Mouse (Mus musculus) testis, adult 2 months (tissue): Measurements from ENCODE around the gene Cox10. TPM values are rescaled to one million over a fixed set of nuclear protein-coding genes. Genes with fewer than 3 reads are reported as not detected.

Source experiments
- H3K27ac ChIP-seq: fragments of 200-500 bp; 2 replicates; pipeline ENCODE4 v1.5.1; 2012; ENCODE audit warnings: low read depth, low read length; ENCODE audit not compliant: control insufficient read depth, insufficient read depth
- H3K27me3 ChIP-seq: fragments of 200-500 bp; 2 replicates; pipeline ENCODE4 v1.6.1; 2012; ENCODE audit warnings: mild to moderate bottlenecking, low read length, moderate library complexity; ENCODE audit not compliant: control insufficient read depth, insufficient read depth
- H3K36me3 ChIP-seq: fragments of 200-500 bp; 2 replicates; pipeline ENCODE4 v1.6.1; 2012; ENCODE audit warnings: mild to moderate bottlenecking, low read length; ENCODE audit not compliant: control insufficient read depth, insufficient read depth
- H3K4me1 ChIP-seq: fragments of 200-500 bp; 2 replicates; pipeline ENCODE4 v1.6.1; 2012; ENCODE audit warnings: low read length; ENCODE audit not compliant: control insufficient read depth, insufficient read depth
- H3K4me3 ChIP-seq: fragments of 200-500 bp; 2 replicates; pipeline ENCODE4 v1.5.1; 2012; ENCODE audit warnings: low read depth, mild to moderate bottlenecking, low read length, moderate library complexity, mixed read lengths; ENCODE audit not compliant: control insufficient read depth
- CTCF ChIP-seq: fragments of 200-500 bp; IDR thresholded peaks from 2 replicates; pipeline ENCODE4 v1.5.1; 2012; ENCODE audit warnings: low read depth, mild to moderate bottlenecking, inconsistent platforms, low read length, moderate library complexity; ENCODE audit not compliant: control insufficient read depth, insufficient read depth, insufficient replicate concordance
- POLR2A ChIP-seq: fragments of 200-500 bp; IDR thresholded peaks from 2 replicates; pipeline ENCODE4 v1.6.1; 2012; ENCODE audit warnings: low read depth, mild to moderate bottlenecking, inconsistent platforms, low read length, moderate library complexity; ENCODE audit not compliant: control insufficient read depth
- polyA plus RNA-seq: library from polyadenylated mRNA; depleted of rRNA; stranded (reverse); fragments of >200 nt; gene quantifications from 2 replicates; pipeline ENCODE4 v1.2.3, GENCODE M21; 2012

Gene Cox10
- polyA plus RNA-seq, 1 experiment, result 11.9 TPM

DNA sequence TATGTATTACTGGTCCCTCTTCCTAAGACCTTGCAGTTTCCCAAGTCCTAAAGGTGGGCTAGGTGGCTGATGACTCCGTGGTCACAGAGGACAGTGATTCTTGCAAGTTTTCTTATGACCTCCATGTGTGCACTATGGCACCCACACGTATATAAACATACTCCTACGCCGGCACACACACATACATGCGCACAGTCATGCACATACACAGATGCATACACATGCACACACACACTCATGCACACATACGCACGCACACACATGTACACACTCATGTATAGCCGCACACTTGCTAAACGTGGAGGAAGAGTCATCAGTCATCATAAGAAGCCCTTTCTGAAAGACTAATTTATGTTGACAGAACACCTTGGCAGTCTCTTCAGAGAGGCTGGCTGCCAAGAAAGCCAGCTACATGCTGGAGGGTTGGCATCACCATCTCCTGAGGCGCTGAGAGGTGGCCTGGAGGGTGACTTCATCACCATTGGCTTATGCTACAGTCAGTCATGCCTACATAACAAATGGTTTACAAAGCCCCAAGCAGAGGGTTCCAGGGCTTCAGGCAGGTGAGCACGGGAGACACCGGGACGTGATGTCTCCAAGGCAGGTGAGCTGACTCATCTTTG is 135.9 kb downstream of the Cox10 start:
- TF ChIP-seq CTCF, result no peak
- TF ChIP-seq POLR2A, result no peak
- Histone ChIP-seq H3K27ac (no peak overlapping the region), H3K4me3 (no peak overlapping the region), H3K4me1 (no peaks in the 10 kb centered on the region), H3K36me3 (no peaks in the 10 kb centered on the region), H3K27me3 (no peaks in the 10 kb centered on the region)

DNA sequence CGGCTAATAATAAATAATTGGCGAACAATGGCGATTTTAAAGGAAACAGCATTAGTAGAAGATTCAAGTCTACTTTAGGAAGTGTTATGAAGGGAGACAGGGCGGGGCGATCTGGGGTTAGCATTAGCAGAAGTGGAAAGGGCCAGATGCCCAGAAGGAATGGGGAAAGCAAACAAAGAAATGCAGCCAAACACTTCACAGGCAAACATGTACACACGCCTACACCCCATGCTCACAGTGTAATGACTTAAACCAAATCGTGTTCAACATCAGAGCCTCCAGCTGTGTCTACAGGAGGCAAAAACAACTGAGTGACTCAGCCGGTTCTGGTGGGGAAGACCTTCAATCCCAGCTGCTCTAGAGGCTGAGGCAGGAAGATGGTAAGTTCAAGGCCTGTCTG is 137.1 kb downstream of the Cox10 start:
- Histone ChIP-seq H3K4me1 (no peaks in the 10 kb centered on the region), H3K4me3 (no peak overlapping the region), H3K36me3 (no peaks in the 10 kb centered on the region), H3K27ac (no peak overlapping the region), H3K27me3 (no peaks in the 10 kb centered on the region)
- TF ChIP-seq POLR2A, result no peak
- TF ChIP-seq CTCF, result no peak

DNA sequence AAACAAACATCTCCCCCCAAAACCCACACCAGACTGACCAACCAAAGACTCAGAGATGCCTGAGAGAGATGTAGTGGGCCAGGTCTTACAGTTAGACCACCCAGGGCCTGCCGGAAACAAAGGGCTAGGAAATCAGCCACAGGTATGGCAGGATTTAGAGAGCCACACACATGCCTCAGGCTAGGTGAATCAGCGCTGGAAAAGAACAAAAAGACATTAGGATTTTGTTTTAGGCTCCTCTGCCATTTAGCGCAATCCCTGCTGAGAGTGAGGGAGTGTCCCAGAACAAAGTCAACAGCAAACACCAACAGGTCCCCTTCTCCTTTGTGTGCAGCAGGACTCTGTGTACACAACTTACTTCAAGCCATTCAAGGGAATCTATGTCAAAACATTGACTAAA is 142.6 kb downstream of the Cox10 start:
- Histone ChIP-seq H3K27me3 (no peaks in the 10 kb centered on the region), H3K4me1 (no peaks in the 10 kb centered on the region), H3K36me3 (no peaks in the 10 kb centered on the region), H3K27ac (no peak overlapping the region), H3K4me3 (no peak overlapping the region)
- TF ChIP-seq POLR2A (no peak), CTCF (no peak)

DNA sequence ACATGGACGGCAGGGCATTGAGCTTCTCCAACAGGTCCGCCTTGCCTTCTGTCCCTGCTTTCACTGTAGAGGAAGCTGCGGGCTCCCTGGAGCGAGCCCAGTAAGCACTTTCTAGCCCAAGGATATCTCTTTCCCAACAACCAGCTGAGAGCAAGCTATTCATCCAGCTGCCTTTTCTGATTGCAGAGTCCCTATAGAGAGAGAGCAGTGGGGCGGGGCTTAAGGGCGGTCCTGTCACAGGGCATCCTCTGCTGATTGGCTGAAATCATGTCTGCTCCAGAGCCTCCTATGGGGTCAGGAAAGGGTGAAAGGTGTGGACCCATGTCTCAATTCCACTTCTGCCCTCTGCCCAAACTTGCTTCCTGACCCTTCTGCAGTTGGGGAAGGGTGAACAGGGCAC is 152.4 kb downstream of the Cox10 start:
- TF ChIP-seq POLR2A (no peak), CTCF (no peak)
- no peak overlapping the region for H3K27ac ChIP-seq
- peaks cover 19% of the 10 kb centered on the region for H3K4me1 ChIP-seq
- H3K27me3 ChIP-seq, result peaks cover 3% of the 10 kb centered on the region
- H3K4me3 ChIP-seq, result no peak overlapping the region
- no peaks in the 10 kb centered on the region for H3K36me3 ChIP-seq

DNA sequence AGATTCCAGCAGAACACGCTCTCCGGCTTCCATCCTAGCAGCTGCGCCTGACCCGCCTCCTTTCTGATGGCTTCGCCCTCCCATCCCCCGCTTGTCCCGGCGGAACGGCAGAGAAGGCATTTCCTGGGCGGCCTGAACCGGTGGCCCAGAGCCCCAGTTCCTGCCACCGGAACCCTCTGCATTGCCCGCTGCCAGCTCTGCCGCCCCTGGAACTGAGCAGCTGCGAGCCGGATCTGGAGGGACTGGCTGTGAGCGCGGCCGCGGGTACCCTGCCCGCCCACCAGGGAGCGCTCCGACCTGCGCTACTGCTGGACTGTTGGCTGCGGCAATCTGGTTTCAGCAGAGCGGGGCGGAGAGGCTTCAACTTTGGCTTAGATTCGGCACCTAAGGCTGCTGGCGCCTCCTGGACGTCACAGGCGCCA is 154.1 kb downstream of the Cox10 start:
- Histone ChIP-seq H3K4me1 (peaks cover 32% of the 10 kb centered on the region), H3K4me3 (peak overlapping the region; percentile 28; the same call in 1 of the 2 replicates), H3K27ac (no peak overlapping the region), H3K27me3 (peaks cover 4% of the 10 kb centered on the region), H3K36me3 (no peaks in the 10 kb centered on the region)
- TF ChIP-seq CTCF (peak; percentile 60; the same call in 1 of the 2 replicates), POLR2A (no peak)

DNA sequence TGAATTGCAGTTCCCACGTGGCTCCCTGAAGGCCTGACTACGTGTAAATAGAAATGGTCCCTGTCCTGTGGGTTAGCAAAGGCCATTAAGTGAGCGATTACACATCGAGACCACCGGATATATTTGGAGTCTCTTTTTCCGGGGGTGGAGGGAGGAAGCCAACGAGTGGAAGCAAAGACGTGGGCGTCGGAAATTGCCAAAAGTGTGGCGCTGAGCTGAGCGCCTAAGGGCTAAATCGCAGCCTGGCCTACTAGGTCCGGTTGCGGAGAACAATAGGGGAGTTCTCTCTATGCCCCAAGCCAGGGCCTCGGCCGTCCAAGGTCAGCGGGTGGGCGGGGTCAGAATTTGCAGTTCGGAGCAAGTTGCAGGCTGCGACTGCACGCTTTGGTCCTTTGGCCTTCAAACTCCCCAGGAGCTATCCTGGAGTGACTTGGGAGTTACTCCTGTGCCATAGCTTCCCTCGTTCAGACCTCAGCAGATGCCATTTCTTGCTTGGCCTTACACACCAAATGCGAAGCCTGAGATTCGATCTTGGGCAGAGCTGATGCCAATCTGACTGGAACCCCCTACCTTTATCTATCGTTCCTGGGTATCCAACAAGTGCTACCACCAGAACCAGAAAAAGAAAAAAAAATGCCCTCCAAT is 154.9 kb downstream of the Cox10 start:
- no peak for TF ChIP-seq CTCF
- TF ChIP-seq POLR2A, result no peak

DNA sequence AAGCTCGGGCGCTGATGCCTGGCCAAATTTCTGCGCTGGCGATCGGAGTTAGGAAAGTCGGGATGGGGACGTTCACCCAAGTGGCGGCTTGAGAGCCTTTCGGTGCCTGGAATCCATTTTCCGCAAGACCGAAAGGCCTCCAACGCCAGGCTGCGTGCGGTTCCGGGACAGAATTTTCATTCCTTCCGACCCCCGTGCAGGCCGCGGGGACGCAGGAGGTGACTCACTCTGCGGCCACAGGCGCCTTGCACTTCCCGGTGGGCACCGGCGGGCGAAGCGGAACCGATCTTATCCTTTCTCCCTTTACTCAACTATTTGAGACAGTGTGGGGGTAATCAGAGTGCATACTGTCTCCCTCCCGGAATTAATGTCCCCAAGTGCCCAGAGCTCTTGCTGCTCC is 155.9 kb downstream of the Cox10 start:
- Histone ChIP-seq H3K36me3 (no peaks in the 10 kb centered on the region), H3K27ac (no peak overlapping the region), H3K4me1 (peaks cover 41% of the 10 kb centered on the region), H3K27me3 (peaks cover 11% of the 10 kb centered on the region), H3K4me3 (peak overlapping the region; percentile 18; the same call in 1 of the 2 replicates)
- TF ChIP-seq POLR2A, result no peak
- no peak for TF ChIP-seq CTCF

More for the DNA sequence above, 154.9 kb downstream of the Cox10 start:
- peaks cover 7% of the 10 kb centered on the region for H3K27me3 ChIP-seq
- no peaks in the 10 kb centered on the region for H3K36me3 ChIP-seq
- no peak overlapping the region; the same call in 1 of the 2 replicates for H3K4me3 ChIP-seq
- H3K27ac ChIP-seq, result no peak overlapping the region
- peaks cover 33% of the 10 kb centered on the region for H3K4me1 ChIP-seq

DNA sequence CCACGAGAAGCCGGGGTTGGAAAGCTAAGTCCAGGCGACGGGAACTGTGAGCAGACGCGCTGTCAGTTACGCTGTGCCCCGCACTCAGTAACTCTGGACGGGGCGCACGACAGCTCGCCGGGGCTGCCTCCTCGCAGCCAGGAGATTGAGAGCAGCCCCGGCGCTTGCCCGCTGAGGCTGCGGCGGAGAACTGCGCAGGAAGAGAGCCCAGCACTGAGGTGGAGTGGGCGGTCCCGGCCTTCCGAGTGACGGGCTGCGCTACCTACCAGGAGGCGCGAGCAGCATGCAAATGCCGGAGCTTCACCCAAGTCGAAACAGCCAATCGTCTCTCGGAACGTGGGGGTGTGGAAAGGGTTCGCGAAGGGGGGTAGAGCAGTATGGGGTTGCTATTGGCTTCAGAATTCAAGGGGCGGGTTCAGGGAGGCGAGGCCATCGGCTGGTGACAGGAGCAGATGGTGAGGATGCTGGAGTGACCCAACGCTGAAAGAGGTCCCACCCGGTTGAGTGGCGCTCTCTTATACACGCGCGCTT is 157.1 kb downstream of the Cox10 start, which contains the start of gene Hs3st3b1:
Gene Hs3st3b1 (minus strand): TSS at position 200 of the 531 bp plus-strand sequence.
- peak within 1 kb of the TSS; percentile 75 for H3K4me3 ChIP-seq
- no peaks in the 10 kb centered on the region for H3K36me3 ChIP-seq
- peaks cover 11% of the 10 kb centered on the region for H3K27me3 ChIP-seq
- TF ChIP-seq CTCF (no peak), POLR2A (peak; percentile 42; the same call in 1 of the 2 replicates)
- H3K27ac ChIP-seq, result no peak within 1 kb of the TSS
- H3K4me1 ChIP-seq, result peaks cover 40% of the 10 kb centered on the region
